Mouse (Mus musculus): ENCODE results near the gene Jun.
A peak's percentile ranks its signal among the peaks of the same experiment; 100 is the strongest.

Jun gene

DNA sequence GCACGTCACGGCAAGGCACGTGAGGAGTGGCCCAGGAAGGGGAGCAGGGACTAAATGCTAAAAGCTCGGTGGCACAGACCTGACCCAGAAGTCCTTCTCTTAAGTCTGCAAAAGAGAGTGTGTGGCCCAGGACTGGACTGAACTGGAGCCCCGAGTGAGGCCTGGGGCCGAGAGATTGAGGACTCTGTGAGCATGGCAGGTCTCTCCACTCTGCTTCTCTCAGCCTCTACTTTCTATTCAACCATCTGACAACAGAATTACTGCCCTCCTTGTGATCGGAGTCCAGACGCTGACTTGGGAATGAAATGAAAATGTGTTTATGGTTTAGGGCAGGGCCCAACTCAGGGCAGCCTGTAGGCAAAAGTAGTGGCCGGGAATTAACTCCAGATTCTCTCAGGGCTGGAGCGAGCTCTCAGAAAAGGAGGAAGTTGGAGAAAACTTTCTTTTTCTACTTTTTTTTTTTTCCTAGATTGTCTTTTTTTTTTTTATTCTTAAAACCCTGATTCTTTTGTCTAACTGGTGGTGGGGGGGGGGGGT, 21.3 kb upstream of the Jun start:
- DNase-seq, result no peak

DNA sequence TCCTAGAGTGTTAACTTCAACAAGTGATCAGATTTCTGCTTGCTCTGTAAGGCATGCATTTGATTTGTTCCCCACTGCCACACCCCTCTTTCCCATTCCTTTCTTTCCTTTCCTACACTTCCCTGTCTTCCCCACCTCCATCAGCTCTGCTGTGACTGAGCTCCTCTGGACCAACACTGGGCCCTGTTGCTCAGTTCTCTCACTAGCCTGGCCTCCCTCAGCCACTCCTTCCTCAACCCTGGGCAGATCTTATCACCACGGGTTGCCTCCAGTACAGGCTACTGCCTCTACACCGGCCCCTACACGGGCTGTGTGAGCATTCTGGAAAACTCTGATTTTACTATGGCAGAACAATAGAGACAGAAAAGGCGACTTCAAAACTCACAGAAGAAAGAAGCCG, 18.4 kb upstream of the Jun start:
- no peak for DNase-seq

DNA sequence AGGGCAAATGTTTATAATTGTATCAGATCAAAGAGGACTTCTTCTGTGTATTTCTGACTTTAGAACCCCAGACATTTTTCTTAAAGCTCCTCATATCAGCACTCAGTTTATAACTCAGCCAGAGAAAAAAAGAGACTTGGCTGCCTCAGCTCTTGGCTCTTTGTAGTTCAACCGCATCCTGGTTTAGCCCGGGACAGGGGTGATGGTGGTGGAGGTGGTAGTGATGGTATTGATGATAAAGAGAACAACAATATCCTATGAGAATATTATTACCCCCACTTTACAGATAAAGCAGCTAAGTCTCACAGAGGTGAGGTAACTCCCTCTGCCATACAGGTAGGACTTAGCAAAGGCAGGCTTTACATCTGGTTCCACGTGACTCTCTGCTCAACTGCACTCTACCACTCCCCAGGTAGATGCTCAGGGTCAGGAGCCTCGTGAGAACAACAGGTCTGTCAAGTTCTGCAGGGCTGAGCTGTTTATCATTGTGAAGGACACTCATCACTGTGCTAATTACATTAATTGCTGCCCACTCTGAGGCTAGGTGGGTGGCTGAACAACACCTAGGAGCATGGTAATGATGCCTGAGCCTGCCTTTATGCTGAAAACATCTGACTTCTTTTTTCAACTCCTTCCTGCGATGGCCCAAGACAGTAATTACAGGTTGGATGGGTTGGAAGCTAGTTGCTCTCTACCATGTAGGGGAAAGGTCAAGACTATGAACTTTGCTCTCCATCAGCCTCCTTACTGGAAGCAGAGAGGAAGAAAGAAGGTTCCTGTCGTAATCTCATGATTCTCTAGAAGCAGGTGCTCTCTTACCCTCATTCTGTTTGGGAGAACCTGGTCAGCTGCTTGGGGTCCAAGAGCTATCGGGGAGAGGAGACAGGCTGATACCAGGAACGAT, 16.3 kb upstream of the Jun start:
- DNase-seq, result no peak

DNA sequence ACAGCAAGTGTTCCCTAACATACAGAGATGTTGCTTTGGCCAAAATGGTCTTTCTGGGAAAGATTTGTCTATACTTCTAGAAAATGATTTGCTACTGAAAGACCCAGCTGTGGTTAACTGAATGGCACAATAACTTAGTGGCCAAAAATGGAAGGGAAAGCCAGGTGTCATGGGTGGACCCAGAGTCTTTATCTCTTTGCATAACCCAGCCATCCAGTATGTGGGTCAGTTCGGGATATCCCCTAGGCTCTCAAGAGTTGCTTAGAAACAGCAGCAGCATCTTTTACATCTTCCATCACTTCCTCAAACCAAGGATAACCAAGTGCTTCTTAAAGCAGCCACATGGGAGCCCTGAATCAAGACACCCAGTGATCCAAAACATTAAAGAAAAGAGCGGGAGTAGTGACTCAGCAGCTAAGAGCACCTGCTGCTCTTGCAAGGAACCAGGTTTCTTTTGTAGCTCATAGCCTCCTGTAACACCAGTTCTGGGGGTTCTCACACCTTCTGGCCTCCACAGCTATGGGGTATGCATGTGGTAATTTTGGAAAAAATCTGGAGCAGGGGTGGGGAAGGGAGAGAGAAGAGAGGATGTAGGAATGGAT, 11.7 kb upstream of the Jun start:
- no peak for DNase-seq

DNA sequence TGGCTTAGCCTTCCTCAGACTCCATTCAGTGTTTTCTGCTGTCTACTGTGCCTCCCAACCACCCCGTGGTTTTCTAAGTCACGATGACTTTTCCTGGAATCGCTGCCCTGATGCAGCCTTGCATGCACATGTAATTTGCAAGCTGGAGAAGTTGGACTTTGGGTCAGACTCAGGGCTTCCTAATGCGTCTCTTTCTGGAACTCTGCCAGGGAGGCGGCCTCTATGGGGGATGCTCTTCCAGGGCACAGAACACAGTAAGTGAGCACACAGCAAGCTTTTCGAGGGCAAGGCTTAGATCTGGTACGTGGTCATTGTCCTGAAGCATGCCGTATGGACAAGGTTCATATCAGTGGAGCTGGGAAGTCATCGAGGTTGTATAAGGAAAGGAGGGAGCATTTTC, 10.9 kb upstream of the Jun start:
- no peak for DNase-seq

DNA sequence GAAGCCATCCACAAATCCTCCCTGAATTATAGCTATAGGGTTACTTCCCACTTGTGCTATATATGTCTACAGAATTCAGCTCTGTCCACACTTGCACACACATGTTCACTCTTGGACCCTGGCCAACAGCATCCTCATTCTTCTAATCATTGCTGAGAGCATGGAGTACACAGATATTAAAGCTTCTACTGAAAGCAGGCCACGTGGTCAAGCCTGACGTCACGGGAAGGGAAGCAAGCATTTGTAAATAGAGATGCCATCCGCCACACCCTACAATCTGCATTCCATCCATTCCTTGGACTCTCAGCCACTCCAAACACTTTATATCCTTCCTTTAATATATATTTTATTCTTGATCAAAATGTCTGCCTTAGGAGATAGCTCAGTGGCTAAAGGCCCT, 5.2 kb upstream of the Jun start:
- DNase-seq, result peak; percentile 54

DNA sequence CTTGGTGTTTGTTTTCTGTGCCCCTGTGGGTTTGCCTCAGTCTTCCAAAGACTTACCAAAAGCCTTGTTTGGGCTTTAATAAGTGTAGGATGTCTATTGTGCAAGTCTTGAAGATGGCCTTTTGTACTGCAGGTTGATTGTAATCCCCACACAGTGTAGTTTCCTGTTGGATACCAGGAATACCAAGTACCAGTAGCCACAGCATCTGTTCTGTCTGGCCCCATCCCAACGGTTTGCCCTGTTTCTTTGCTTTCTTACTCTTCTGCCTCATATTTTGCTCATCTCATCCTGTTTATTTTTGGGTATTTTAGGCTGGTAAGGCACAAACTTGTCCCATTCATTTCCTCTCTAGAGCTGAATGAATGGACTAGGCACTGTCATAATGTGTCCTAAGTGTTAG, 3.3 kb upstream of the Jun start:
- no peak for DNase-seq

DNA sequence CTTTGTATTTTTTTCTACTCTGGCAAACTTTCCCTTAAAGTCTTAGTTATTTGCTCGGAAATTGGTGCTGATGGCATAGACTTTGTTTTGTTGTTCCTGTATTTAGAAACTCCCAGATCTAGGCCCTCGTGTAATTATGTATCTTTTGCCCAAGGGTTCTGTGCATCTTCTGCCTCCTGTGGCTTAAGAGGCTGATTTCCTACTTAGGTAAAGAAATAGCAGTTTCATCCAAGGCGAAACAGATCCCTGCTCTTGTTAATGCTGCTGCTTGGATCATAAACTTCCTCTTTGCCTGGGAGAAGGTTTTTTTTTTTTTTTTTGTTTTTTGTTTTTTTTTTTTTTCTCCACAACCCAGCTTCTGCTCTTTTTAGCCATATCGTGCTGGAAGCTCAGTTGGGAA, 2.3 kb upstream of the Jun start:
- DNase-seq, result no peak

DNA sequence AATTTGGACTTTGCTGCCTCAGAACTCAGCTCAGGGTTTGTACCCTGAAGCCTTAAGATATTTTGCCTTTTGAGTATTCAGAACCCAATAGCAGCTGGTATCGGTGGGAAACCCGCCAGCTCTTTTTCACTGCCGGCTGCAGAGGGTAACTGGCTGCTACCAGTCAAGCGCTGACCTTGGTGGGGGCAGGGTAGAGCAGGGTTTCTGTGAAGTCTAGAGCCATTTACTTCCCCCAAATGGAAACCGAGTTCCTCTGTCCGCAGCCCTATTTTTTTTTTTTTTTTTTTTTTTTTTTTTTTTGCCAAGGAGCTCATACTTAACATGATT, 1.7 kb upstream of the Jun start:
- DNase-seq, result peak; percentile 90

DNA sequence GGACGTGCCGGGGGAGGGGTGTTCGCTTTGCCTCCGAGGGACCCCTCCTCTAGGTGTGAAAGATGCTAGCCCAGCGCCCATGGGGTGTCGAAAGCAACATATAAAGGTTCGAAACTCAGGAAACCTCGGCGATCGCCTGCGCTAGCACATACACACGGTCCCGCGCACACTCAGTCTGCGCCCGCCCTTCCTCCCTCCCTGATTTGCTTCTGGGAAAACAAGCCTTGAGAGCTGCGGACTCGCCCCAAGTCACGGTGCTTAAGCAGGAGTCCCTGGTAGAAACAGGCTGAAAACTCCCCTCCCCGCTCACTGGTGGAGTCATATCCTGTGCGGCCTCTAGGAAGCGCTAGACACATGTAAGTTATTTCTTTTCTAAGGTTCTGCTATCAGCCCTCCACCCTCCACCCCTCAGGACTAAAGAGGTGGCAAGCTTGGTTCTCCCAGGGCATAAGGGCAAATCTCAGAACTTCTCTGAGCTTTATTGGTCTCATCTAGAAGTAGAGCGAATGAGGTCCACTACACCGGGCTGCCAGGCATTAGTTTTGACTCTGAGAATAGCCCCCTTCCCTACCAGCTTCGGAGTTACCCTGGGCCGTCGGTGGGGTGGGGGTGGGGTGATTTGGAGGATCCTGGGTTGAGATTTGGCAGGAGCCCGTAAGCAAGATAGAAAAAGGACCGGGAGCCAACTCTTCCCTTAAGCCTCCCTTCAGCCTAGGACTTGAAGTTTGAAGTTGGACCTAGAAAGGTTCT, 1.2 kb upstream of the Jun start:
- DNase-seq, result peak; percentile 99

DNA sequence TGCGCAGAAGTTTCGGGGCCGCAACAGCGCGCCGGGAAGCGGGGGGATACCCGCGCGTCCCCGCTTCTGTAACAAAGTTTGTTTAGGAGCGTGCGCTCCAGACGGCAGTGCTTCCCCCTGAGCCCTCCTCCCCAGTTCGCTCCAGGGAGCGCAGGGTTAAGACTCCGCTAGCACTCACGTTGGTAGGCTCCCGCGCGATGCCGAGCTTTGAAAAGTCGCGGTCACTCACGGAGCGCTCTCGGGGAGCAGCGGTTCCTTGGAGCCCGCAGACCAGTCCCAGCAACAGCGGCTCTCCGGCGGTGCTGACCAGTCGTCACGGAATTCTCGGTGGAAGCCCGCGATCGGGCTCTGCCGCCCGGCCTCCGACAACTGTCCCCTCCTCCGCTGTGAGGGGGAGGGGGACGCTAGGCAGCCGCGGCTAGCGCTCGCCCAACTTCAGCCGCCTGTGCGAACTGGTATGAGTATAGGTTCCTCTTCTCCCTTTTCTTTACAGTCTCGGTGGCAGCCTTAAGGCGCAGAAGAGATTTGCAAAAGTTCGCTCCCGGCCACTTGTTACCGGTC, 631 bp downstream of the Jun start:
- peak; percentile 72 for DNase-seq

DNA sequence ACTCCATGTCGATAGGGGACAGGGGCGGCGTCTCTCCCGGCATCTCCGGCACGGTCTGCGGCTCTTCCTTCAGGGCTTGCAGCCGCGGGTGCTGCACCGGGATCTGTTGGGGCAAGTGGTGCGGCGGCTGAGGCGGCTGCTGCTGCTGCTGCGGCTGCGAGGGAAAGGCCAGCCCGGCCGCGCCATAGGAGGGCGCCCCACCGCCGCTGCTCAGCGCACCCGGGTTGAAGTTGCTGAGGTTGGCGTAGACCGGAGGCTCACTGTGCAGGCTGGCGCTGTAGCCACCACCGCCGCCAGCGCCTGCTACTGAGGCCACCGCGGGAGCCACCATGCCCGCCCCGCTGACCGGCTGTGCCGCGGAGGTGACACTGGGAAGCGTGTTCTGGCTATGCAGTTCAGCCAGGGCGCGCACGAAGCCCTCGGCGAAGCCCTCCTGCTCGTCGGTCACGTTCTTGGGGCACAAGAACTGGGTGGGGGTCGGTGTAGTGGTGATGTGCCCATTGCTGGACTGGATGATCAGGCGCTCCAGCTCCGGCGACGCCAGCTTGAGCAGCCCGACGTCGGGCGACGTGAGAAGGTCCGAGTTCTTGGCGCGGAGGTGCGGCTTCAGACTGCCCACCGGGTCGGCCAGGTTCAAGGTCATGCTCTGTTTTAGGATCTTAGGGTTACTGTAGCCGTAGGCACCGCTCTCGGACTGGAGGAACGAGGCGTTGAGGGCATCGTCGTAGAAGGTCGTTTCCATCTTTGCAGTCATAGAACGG, 1.3 kb downstream of the Jun start:
- DNase-seq, result peak; percentile 82

DNA sequence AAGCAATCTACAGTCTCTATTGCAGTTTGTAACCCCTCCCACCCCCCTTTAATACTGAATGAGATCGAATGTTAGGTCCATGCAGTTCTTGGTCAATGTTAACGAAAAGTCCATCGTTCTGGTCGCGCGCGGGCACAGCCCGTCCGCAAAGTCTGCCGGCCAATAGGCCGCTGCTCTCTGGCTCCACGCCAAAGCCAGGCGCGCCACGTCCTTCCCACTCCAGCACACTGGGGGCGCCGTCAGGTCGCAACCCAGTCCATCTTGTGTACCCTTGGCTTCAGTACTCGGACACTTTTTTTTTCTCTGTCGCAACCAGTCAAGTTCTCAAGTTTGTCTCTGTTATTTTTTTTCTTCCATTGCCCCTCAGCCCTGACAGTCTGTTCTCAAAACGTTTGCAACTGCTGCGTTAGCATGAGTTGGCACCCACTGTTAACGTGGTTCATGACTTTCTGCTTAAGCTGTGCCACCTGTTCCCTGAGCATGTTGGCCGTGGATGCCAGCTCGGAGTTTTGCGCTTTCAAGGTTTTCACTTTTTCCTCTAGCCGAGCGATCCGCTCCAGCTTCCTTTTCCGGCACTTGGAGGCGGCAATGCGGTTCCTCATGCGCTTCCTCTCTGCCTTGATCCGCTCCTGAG, 2.0 kb downstream of the Jun start:
- DNase-seq, result peak; percentile 91

DNA sequence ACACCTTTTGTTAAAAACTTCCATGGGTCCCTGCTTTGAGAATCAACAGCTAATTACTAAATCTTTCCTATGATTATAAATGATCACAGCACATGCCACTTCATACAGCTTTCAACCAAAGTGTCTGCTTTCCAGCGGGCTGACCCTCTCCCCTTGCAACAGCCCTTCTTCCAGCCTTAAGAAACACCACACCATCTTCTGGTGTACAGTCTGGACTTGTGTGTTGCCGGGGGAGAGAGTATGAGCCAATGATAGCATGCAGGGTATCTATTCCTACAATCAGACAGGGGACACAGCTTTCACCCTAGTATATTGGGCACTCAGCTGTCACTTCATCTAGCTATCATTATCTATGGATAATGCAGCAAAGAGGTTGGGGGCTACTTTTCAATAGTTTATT, 2.9 kb downstream of the Jun start:
- DNase-seq, result no peak

DNA sequence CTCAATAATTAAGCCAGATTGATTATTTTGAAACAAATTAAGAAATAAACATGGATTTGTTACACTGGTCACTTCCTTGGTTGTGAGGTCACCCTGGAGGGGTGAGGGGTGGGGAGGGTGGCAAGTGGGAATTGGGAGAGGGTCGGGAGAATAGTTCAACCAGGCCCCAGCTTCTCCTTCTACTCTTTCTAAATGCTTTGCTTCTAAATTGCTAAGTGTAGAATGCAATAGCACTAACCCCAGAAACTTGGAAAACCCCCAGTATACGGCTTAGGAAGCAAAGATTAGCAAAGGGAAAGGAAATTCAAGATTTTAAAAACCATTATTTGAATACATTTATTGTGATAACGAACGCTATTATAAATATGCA, 3.3 kb downstream of the Jun start:
- DNase-seq, result no peak

DNA sequence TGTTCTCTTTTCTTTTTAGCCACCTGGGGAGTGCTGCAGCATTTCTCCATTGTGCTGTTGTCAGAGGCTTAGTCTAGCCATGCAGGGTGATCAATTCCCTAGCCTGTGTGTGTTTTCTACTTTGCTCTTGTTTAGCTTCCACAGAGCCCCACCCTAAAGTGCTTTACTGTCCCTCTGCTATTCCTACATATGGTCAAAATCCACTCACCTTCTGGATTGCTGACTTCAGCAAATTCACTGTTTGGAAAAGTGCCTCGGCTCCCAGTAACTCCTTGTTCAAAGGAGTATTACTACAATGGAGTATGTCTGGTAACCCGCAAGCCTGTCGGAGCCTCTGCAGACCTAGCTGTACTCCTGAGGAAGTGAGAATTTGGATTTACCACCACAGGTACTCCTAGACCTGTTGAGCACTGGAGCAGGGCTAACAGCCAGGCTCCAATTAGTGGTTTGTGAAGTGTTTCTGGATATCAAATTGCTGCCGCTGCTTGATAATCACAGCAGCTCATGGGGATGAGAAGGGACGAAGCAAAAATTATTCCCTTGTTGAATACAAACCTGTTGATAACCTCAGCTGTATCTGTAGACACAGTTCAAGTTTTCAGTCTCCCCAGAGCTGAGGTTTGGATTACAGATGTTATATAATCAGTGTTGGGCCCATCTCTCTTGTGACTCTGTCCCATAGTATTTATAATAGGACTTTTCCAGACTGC, 3.8 kb downstream of the Jun start:
- peak; percentile 35 for DNase-seq

DNA sequence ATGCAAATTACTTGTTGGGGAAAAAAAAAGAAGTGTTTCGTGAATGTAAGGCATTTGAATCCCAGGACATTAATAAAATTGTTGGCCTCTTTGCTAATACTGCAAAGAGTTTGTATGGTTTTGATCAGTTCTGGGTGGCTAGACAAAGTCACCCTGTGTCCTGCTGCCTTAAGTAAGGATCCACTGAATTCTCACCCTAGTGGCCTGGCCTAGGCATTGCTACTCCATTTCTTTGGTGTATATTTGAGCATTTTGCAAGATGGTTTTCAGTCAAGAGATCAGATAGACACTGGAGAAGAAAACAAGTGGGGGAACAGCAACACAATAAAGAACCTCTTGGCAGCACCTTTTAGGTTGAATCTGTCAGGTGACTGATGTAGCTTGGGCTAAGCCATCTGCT, 6.9 kb downstream of the Jun start:
- no peak for DNase-seq

DNA sequence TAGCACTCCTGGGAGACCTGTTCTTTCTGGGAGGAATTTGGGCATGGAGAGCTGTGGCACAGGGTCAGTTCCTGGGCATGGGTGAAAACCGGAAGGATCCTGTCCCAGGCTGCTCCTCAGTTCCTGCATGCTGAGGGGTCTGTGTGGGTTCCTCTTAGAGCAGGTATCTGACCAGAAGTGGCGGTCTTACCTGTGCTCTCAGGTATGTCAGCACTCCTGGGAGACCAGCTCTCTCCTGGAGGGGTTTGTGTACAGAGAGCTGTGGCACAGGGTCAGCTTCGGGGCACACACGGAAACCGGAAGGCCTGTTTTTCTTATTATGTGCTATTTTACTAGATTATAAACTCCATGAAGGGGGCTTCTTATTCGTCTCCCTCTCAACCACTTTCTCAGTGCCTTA, 7.3 kb downstream of the Jun start:
- no peak for DNase-seq

DNA sequence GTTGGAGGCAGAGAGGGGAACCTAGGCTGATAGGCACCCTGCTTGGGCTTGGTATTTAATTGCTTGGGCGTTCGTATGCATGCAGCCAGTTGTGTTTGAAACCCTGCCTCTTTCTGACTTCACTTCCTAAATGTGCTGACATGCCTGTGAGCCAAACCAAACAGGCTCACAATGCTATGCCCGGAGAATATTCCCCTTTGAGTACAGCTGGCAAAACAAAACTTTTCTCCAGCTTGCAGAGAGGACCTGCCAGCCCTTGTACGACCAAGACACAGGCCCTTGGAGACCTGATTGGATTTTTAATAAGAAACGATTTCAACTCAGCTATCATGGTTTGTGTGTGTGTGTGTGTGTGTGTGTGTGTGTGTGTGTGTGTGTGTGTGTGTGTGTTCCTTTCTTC, 14.0 kb downstream of the Jun start:
- peak; percentile 50 for DNase-seq

DNA sequence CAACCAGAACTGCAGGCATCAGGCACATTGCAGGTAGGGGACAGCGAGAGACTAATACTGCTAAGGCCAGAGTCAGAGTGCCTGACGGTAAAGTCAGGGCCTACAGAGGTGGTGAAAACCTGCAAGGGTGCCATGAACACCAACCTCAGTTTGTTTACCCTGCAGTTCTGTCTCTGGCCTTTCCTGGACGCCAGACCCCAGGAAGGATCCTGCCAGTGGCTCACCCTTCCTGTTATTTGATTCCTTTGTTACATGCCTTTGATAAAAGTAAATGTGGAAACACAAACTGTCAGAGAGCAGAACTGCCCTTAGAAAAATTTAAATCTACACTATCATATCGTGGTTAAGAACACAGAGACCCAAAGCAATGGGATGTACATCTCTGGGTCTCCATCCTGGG, 20.9 kb downstream of the Jun start:
- peak; percentile 69 for DNase-seq

DNA sequence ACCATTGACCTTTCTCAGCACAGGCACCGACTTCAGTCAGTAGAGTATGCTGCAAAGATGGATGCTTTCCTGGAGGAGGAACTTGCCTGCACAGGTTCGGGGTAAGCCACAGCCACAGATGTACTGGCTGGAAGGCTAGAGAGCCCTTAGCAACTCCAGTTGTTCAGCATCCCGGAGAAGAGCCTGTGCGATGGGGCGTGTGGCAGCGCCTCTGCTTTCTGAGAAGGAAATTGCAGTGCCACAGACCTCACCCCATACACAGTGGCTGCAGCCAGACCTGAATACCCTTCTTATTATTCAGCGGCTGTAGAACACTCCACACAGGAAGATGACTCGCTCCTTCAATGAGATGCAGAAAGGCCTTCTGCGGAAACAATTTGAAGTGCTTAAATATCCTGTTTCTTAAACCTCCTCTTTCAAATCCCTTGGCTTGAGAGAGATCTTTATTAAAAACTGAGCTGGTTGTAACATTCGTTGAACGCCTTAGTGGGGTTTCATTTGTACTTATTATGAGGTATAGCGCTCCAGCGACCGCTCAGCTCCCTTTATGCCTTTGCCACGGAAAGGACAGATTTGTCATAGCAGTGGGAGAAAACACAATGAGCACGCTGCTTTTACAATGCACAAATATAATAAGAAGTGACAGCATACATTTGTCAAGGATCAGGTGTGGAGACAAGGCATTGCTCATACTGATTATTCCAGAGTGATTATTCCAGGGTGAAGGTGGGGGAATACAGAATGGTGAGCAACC, 26.0 kb downstream of the Jun start:
- no peak for DNase-seq

Data from lung, postnatal 36 days (tissue).